Mouse (Mus musculus) heart, adult 2 months (tissue): ENCODE measurements at regions not wholly inside any gene's neighbourhood (a gene's known extent, or its start where the extent isn't known, plus 50 kb on each side); places are given as distances from the start of the nearest gene placed in this dataset.

ENCODE experiments used
- CTCF ChIP-seq: fragments of 200-600 bp; IDR thresholded peaks from 2 replicates; pipeline ENCODE4 v1.8.1; 2022; ENCODE audit warnings: antibody characterized with exemption, mild to moderate bottlenecking, moderate library complexity
- POLR2A ChIP-seq: fragments of 200-500 bp; IDR thresholded peaks from 2 replicates; pipeline ENCODE4 v1.6.1; 2011; ENCODE audit warnings: mild to moderate bottlenecking, low read depth, low read length, control low read depth; ENCODE audit not compliant: insufficient read depth

DNA sequence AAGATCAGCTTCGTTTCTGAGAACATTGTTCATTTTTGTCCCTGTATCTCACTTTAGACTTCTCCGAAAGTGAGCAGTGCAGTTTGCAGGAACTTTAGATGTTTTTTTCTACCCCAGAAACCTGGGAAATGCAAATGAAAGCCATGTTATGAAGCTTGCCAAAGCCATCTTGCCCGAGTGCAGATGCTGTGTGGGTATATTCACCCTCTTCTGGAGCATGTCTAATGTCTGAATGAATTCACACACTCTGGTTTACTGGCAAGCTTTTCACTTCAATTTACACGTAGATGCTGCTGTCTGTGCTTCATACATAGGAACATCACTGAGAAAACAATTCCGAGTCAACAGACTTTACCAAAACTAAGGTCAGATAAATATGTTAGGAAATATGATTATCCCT lies 197.0 kb upstream of the Lrtm1 start:
- no peak for TF ChIP-seq CTCF
- TF ChIP-seq POLR2A = no peak
